Mouse (Mus musculus): Measurements from ENCODE around the gene Pank3.

The Pank3 gene

GRCm38 (mm10) chr11:35769188-35769745 is at the start of gene Pank3:
TSS of gene Pank3 (plus strand) at chr11:35769484.
- in situ Hi-C loops (cut with MboI, MseI), result loop anchor here (5.0 to 10.0 kb wide), 2 partner anchors 63 to 934 kb away; partner anchors contain the start of genes Rars (in 2 of the 2) and Spdl1 (in 1 of the 2)

DNA sequence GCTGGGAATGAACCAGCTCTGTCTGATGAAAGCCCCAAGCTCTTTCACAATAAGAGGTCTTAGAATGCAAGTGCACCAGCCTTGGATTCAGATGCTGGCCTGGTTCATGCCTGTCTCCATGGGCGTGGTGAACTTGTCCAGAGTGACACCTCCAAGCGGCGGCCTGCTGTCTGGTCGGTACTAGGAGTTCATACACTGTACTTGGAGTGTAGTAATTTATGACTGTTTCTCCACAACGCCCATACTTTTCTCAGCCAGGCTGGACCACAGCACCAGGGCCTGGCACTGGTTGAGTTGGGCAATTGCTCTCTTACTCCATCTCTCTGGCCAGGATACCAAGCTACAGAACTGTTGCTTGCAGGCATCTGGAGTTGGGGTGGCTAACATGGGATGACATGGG is 45.4 kb upstream of the Pank3 start:
- in situ Hi-C loops (cut with MboI, MseI), result no loop called here

DNA sequence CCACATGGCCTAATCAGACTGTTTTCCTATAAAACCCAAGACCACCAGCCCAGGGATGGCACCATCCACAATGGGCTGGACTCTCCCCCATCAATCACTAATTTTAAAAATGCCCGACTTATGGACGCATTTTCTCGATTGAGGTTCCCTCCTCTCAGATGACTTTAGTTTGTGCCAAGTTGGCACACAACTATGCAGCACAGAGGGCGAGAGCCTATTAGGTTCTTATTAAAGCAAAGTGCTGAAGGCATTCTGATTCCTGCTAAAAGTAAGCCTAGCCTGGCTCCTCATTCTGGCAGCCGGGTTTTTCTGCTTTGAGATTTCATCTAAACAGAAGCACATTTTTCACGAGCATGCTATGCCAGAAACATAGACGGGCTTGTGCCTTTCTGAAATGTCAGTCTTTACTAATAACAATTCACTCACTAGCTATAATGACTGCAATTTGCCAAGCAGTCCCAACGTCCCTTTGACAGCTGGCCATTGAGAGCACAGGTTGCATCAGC is 42.9 kb upstream of the Pank3 start:
- in situ Hi-C loops (cut with MboI, MseI), result no loop called here

- in situ Hi-C loops (cut with MboI, MseI), result no loop called here
These were observed 41.1 kb upstream of the Pank3 start for GRCm38 (mm10) chr11:35728200-35728599.

DNA sequence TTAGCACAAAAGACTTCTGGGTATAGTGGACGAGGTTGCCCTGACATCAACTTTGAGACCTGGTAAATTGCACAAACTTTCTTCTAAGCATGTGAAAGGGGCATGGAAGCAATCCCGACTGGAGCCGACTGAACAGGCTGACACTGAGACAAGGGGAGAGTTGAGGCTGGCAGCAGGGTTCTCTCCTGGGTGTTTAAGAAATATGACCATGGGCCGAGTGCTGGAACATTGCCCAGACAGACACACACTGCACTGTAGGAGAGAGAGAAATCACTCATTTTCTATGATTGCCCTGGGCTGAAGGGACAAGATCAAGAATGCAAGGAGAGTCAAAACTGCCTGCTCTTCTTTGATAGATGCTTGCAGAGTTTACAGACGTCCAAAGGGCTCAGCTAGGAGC is 40.1 kb upstream of the Pank3 start:
- in situ Hi-C loops (cut with MboI, MseI), result no loop called here

GRCm38 (mm10) chr11:35732366-35732765 is 36.9 kb upstream of the Pank3 start:
- in situ Hi-C loops (cut with MboI, MseI), result no loop called here

DNA sequence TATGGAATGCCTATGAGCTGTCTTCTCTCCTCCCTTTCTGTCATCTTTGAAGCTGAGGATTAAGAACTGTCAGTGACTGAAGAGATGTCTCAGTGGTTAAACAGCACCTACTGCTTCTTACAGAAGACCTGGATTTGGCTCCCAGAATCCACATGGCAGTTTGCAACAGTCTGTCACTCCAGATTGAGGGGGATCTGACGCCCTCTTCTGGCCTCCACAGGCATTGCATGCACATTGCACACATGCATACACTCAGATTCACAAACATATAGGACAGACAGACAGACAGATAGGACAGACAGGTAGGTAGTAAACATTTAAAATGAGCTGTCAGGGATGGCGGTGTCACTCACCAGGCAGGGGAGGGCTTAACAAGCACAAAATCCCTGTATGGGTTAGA is 32.5 kb upstream of the Pank3 start:
- in situ Hi-C loops (cut with MboI, MseI), result no loop called here

- in situ Hi-C loops (cut with MboI, MseI), result no loop called here
These were observed 32.0 kb upstream of the Pank3 start for GRCm38 (mm10) chr11:35737262-35737661.

DNA sequence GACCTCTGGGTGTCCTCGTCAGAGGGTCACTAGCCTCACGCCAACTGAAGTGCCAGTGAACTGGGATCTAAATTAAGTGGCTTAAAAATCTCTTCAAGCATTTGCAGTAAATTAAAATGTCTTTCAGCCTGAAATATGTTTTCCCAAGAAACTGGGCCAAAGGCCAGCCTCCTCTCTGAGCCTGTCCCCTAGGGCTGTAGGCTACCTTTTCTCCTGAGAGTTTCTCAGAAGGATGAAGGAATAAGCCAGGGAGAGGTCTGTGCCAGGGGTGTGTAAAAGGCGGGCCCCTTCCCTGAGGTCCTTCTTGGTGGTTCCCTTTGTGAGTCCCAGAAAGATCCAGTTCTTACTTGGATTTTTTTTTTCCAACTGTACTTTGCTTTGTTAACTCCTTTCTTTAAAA is 31.2 kb upstream of the Pank3 start:
- in situ Hi-C loops (cut with MboI, MseI), result no loop called here

- in situ Hi-C loops (cut with MboI, MseI), result no loop called here
These were observed 25.7 kb upstream of the Pank3 start for GRCm38 (mm10) chr11:35743586-35743985.

DNA sequence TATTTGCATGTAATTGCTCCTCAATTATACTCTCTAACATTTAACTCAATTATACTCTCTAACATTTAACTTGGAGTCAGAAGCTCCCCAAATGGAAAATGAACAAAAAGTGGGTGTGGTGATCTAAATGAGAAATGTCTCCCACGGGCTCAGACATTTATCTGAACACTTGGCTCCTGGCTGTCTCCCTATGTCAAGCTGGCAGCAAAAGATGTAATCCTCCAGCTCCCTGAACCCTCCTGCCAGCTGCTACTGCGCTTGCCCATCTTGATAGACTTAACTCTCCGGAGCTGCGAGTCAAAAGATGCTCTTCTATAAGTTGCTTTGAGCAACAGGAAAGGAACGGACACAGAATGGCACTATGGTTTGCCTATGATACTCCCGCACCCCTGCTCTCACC is 24.7 kb upstream of the Pank3 start:
- in situ Hi-C loops (cut with MboI, MseI), result no loop called here

DNA sequence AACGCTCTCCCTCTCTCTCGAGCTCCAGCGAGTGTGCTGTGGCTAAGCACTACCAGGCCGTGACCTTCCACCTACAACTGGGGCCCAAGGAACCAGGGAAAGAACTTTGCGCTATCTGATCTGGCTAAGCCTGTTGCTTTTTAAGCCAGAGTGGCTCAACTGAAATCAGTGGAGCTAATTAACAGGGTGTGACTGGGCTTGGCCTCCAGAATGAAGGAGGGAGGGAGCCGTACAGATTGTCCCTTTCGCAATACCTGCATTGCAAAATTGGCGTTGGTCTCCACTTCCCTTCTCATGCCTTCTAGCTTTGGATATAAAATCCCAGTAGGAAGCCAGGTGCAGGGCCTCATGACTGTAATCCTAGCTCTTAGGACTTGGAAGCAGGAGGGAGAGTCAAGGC is 18.7 kb upstream of the Pank3 start:
- in situ Hi-C loops (cut with MboI, MseI), result no loop called here

DNA sequence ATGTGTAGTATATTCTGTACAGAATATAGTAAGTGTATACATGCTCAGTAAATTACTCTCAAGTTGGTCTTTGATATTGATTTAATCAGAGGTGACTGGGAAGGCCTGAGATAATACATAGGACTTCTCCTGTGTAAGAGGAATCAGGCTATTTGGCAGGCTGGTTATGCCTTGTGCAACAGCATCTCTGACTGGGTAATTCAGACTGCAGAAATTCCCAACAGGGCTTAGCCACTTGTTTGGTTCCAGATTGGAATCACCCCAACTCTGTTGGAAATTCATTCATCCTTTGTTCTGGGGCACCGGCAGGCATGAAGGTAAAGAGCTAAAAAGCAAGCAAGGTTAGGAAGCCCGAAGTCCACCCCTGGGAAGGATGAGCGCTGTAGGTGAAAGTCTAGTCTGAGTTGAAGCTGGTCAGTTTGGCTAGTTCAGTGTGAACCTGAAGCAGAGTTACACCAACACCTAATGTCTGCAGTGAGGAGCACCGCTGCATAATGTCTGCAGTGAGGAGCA is 14.3 kb upstream of the Pank3 start:
- in situ Hi-C loops (cut with MboI, MseI), result no loop called here

DNA sequence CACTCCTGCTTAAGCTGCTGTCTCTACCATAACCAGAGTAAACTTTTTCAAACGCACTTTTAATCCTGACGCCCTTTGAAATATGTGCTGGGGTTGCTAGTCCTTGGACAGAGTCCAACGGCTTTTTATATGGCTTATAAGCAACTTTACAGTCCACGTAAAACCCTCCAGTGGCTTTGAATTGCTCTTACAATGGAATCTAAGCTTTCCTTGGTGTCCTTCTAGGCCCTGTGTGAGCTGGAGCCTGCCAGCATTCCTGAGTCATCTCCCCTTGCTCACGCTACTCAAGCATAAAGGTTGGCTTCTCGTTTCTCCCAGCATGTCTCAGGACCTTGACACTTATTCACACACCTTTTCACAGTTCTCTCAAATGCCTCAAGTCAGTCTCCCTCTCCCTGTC is 13.7 kb upstream of the Pank3 start:
- in situ Hi-C loops (cut with MboI, MseI), result no loop called here

DNA sequence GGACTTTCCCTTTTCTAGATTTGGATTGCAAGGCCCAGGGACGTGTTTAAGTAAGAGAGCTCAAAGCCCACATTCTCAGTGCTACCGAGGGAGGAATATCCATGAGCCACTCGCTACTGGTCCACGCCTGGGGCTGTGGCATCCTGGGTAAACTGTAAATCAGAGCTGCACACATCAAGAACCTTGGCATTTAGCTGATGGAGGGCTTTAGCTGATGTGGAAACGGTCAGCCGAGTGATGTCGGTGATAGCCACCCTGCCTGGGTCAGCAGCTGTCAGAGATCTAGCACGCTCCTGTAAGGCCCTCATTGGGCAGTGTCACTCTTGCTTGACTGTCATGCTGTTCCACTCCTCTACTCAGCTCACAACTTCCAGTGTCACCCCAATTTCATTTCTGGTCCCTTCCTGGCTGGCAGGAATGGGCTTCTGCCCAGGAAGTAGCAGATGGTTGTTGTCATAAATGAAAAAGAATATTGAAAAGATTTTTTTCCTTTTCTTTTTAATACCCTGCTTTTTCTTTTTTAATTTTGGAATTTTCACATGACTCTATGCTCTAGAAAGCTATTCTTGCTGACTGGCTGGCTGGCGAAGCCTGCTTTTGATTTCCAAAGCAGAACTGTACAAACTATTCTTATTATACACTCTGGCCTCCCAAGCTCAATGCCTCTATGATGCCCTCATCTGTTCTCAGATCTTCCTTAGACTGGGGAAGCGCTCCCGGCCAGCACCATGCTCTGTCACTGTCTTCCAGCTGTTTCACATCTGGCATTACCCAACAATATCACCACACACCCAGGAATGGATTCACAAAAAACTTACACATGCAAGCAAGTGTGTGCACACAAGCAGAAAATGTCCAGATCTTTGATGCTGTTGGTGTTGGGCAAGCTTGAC is 12.6 kb upstream of the Pank3 start:
- in situ Hi-C loops (cut with MboI, MseI), result no loop called here

DNA sequence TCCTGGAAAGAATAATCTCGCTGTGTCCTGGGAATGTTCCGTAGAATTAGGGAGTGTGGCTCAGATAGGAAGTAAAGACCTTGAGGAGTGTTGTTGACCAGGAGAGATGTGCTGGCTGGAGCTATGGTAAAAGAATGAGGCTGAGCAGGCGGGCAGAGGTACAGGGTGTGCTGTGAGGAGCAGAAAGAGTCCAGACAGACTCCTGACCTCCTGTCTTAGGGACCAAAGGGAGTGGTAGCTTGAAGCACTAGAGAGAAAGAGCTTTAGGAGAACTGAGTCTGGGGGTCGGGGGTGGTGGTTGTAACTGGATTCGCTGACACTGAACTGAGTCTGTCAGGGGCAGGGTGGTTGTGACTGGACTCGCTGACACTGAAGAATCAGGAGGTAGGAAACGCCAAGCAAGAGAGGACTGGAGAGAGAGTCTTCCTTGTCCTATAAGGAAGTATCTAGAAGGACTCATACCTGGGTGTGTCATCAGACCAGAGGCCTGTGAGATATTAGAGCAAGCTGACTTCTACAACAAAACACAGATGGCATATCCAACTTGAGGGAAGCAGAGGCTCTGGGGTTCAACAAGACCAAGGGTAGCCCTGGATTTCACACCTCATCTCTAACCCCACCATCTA is 9.2 kb upstream of the Pank3 start:
- in situ Hi-C loops (cut with MboI, MseI), result loop anchor here in 1 of 2 experiments (10.0 kb wide), 1 partner anchor 925 kb away; the partner anchor contains the start of gene Spdl1

DNA sequence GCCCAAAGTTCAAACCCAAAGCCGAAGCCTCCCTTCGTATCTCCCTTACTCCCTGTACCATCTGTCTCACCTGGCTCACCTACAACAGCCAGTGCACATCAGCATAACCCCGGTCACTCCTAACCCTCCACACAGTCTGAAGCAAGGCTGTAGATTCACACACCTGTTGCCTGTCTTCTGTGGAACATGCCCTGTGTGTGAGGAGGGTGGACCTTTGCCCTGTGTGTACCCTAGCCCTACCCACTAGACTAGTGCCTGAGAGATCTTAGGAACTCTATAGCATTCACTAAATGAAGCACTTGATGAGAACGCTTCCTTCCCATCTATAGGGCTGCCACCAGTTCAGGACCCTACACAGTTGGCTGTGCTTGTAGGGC is 8.7 kb upstream of the Pank3 start:
- in situ Hi-C loops (cut with MboI, MseI), result loop anchor here in 1 of 2 experiments (10.0 kb wide), 1 partner anchor 926 kb away; the partner anchor contains the start of gene Spdl1

DNA sequence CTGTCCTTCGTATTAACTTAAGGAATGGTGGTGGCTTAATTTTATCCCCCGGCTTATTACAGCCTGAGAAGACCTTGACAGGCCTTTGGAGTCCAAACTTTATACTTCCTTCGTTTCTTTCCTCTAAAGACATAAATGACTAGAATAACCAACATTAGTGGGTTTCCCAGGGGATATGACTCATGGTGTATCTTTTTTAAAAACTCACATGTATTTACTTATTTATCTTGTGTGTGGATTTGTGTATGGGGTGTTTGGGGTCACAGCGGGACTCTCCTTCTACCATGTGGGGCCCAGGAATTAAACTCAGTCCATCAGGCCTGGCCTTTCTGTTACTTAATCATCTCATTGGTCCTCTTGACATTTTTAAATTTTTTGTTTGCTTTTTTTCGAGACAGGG is 2.4 kb upstream of the Pank3 start:
- in situ Hi-C loops (cut with MboI, MseI), result loop anchor here (5.0 to 10.0 kb wide), 2 partner anchors 65 to 932 kb away; partner anchors contain the start of genes Rars (in 2 of the 2) and Spdl1 (in 1 of the 2)

- in situ Hi-C loops (cut with MboI, MseI), result loop anchor here (5.0 to 10.0 kb wide), 3 partner anchors 62 to 1088 kb away; partner anchors contain the start of genes Rars (in 2 of the 2) and Spdl1 (in 1 of the 2)
These were observed 608 bp downstream of the Pank3 start for GRCm38 (mm10) chr11:35769746-35770437.

DNA sequence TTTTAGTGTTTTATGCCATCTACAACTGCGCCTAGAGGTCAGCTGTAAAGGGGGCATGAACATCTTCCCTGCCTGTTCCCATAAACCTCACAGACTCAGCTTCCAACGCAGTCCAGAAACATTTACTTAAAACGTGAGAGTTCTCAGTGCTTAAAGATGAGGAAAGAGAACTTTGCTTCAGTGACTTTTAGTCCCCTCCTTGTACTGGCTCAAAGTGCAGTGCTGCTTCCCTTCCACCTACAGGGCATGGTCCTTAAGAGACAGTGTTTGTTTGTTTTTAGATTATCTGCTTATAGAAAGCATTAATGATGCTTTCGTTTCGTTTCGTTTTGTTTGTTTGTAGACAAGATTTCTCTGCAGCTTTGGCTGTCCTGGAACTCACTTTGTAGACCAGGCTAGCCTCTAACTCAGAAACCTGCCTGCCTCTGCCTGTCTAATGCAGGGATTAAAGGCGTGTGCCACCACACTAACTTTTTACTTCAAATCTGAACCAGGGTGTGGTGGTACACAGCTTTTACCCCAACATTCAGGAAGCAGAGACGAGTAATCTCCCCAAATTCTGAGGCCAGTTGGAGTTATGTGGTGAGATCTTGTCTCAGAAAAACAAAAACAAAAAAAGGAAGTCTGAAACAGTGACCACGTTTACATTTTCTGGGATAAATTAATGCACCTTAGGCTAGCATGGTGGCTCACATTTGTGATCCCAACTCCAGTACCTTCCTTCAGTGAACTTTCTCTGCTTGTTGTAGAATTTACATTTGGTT is 1.6 kb downstream of the Pank3 start:
- in situ Hi-C loops (cut with MboI, MseI), result loop anchor here in 1 of 2 experiments (5.0 kb wide), 1 partner anchor 1089 kb away; no protein-coding TSS in a partner anchor
